Mouse (Mus musculus): ENCODE measurements around the gene Cdc6. TPM values are rescaled to one million over a fixed set of nuclear protein-coding genes. Genes with fewer than 3 reads are reported as not detected.
A peak's percentile ranks its signal among the peaks of the same experiment; 100 is the strongest.

Gene Cdc6
- polyA plus RNA-seq (2015; fragmentation: Nextera tagmentation; extraction: Ambion mirVana) = 31.4 and 32.3 TPM in 2 replicates

DNA sequence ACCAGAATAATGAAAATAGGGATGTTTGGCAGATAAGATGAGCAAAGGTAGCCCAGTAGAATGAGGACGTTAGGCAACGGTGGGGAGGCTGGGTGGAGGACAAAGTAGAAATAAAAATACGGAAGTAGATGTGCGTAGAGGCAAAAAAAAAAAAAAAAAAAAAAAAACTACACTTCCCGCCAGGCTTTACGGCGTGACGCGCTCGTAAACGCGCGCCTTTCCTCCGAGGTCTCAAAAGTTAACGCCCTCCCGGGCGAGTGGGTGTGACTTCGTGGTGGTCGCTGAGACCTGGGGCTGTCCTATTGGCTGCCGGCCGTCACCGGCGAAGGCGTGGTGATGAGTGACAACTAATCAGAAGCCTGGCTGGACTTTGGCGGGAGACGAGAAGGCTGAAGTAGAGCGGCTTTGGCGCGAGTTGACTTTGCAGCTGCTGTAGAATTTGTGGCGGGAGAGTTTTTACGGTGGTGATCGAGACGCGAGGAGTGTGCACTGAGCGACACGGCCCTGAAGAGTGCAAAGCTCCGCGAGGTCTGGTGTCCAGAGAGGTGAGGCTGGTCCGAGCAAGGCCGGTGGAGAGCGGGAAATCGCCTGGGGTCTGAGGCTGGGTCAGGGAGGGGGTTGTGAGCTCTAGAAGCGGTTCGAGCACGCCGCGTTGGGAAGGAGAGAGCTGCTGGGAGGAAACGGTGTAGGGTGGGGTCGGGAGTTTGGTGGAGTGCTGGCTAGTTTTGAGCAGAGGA lies at the start of gene Cdc6:
Gene Cdc6, plus strand, starts transcription at position 365 of the 737 bp plus-strand sequence.
- 0% methylated on average over 49 of the region's 49 CpGs for WGBS

DNA sequence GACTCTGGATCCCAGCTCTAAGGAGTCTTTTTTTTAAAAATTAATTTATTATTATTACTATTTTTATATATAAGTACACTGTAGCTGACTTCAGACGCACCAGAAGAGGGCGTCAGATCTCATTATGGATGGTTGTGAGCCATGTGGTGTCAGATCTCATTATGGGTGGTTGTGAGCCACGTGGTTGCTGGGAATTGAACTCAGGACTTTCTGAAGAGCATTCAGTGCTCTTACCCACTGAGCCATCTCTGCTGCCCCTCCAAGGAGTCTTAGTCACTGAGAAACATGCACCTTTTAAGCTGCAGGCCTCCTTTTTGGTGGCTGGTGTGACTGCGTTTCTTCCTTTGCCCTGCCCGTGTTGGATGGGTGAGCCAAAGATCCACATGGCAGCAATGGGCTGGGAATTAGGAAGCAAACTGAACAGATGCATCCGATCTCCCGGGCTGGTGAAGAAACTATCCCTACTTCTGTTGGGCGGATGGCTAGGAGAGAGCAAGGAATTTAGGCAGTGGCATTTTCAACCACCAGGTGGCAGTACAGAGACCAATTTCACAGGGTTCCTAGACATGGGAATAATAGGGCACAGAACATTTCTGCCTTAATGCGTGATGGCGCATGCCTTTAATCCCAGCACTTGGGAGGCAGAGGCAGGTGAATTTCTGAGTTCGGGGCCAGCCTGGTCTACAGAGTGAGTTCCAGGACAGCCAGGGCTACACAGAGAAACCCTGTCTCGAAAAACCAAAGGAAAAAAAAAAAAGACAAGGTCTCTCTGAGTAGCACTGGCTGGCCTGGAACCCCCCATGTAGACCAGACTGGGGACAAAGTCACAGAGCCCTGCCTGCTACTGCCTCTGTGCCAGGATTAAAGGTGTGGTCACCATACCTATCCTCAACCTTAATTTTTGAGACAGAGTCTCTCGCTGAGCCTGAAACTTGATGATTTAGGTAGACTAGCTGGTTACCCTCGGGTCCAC lies 48.6 kb upstream of the Cdc6 start:
- Histone ChIP-seq H3K4me1 (peaks cover 6% of the 10 kb centered on the region), H3K4me3 (no peak overlapping the region), H3K9me3 (no peaks in the 10 kb centered on the region), H3K9ac (no peak overlapping the region), H3K27me3 (no peaks in the 10 kb centered on the region), H3K4me2 (replicated peaks) (no peak overlapping the region), H3K27ac (no peak overlapping the region), H3K36me3 (no peaks in the 10 kb centered on the region)
- WGBS = 39% methylated on average over 14 of the region's 14 CpGs
- ATAC-seq (ENCODE audit: low FRiP score, low read depth) = peak; percentile 54; the same call in 1 of the 2 replicates

More for the DNA sequence above, at the start of gene Cdc6:
- Histone ChIP-seq H3K27me3 (no peaks in the 10 kb centered on the region), H3K4me1 (peaks cover 35% of the 10 kb centered on the region), H3K4me3 (peak within 1 kb of the TSS; percentile 63), H3K9me3 (no peaks in the 10 kb centered on the region), H3K9ac (peak within 1 kb of the TSS; percentile 73), H3K4me2 (replicated peaks) (peak within 1 kb of the TSS; percentile 97), H3K27ac (peak within 1 kb of the TSS; percentile 44; the same call in 1 of the 2 replicates), H3K36me3 (peaks cover 50% of the 10 kb centered on the region)
- ATAC-seq (ENCODE audit: low FRiP score, low read depth) = peak; percentile 97

DNA sequence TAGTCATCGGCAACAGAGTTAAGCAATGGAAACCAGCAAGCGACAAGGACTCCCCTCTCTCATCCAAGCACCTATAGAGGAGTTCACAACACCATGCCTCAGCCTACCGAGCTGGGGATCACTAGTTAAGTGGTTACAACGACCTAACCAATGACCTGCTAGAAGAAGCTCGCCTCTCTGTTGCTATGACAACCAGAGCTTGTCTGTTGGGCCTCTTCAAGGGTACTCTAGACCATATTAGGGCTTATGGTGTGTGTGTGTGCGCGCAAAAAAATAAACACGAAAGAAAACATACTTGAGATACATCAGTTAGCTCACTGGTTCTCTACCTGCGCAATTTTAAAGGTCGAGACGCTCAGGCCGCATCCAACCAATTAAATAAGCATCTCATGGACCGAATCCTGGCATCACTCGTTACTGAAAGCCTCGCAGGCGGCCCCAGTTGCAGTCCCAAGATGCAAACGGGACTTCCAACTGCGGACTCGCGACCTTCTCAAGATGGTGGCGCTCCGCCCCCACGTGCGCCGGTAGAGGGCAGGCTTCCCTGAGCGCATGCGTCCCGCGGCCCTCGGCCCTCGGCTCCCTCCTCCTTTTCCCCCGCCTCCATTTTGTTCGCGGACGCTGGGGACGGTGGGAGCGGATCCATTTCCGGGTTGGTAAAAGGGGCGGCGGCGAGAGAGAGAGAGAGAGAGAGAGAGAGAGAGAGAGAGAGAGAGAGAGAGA lies 44.4 kb upstream of the Cdc6 start, which contains the start of gene Wipf2:
Gene Wipf2, plus strand, starts transcription at position 611 of the 723 bp plus-strand sequence.
- H3K4me3 ChIP-seq = peak within 1 kb of the TSS; percentile 60
- peak; percentile 91 for ATAC-seq (ENCODE audit: low FRiP score, low read depth)
- peak within 1 kb of the TSS; percentile 78 for H3K9ac ChIP-seq
- peak within 1 kb of the TSS; percentile 79 for H3K4me2 ChIP-seq (replicated peaks)
- peaks cover 11% of the 10 kb centered on the region for H3K4me1 ChIP-seq
- no peaks in the 10 kb centered on the region for H3K9me3 ChIP-seq
- H3K36me3 ChIP-seq = peaks cover 24% of the 10 kb centered on the region
- H3K27me3 ChIP-seq = no peaks in the 10 kb centered on the region
- H3K27ac ChIP-seq = peak within 1 kb of the TSS; percentile 90
- WGBS = 6% methylated on average over 32 of the region's 41 CpGs

DNA sequence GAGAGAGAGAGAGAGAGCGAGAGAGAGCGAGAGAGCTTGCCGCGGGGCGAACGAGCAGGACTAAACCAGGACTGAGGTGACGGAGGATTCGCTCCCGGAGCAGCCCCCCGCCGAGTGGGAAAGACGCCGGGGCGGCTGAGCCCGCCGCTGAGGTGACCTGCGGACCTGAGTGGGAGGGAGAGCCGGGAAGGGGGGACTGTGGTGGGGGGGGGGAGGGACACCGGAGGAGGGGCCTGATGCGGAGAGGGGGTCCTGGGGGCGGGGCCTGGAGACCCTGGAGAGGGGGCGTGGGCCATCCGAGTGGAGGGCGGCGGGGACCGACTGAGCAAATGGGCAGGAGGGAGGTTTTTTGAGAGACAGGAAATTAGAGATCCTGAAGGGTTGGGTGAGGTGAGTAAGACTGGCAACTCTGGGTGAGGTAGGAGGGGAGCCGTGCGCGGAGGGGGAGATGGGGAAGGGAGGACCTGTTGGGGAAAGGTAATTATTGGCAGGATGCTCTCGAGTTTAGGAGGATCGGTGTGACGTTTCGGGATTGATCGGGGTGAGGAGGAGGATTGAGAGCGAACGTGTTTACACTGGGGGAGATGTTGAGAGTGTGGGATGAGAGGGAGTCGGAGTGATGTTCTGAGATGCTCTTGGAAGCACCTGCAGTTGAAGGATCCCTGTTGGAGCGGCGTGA lies 43.7 kb upstream of the Cdc6 start:
- H3K4me1 ChIP-seq = peaks cover 11% of the 10 kb centered on the region
- H3K27ac ChIP-seq = peak overlapping the region; percentile 90
- H3K36me3 ChIP-seq = peaks cover 31% of the 10 kb centered on the region
- ATAC-seq (ENCODE audit: low FRiP score, low read depth) = peak; percentile 82
- peak overlapping the region; percentile 60 for H3K4me3 ChIP-seq
- no peaks in the 10 kb centered on the region for H3K9me3 ChIP-seq
- peak overlapping the region; percentile 78 for H3K9ac ChIP-seq
- H3K27me3 ChIP-seq = no peaks in the 10 kb centered on the region
- peak overlapping the region; percentile 79 for H3K4me2 ChIP-seq (replicated peaks)
- WGBS = under 1% methylated on average over 37 of the region's 39 CpGs

DNA sequence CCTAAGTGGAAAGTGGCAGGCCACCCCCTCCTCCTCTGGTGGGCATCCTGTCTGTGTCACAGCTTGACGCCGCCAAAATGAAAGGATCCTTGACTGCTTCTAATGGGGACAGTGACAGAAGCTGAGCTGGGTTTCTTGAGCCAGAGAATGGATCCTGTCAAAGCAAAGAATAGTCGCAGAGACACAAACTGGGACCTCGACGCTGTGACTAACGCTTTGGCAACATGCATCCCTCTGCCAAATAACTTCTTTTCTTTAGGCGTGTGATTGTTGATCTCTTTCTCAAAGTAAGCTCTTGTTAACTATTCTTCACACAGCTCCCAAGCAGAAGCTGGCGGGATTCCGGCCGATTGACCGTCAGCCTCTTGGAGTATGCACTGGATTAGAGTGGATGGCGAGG lies 40.3 kb upstream of the Cdc6 start:
- Histone ChIP-seq H3K9me3 (no peaks in the 10 kb centered on the region), H3K4me3 (no peak overlapping the region), H3K36me3 (peaks cover 42% of the 10 kb centered on the region), H3K9ac (no peak overlapping the region), H3K27me3 (no peaks in the 10 kb centered on the region), H3K27ac (no peak overlapping the region), H3K4me2 (replicated peaks) (no peak overlapping the region), H3K4me1 (peaks cover 27% of the 10 kb centered on the region)
- no peak for ATAC-seq (ENCODE audit: low FRiP score, low read depth)
- WGBS = 95% methylated on average over 12 of the region's 12 CpGs

DNA sequence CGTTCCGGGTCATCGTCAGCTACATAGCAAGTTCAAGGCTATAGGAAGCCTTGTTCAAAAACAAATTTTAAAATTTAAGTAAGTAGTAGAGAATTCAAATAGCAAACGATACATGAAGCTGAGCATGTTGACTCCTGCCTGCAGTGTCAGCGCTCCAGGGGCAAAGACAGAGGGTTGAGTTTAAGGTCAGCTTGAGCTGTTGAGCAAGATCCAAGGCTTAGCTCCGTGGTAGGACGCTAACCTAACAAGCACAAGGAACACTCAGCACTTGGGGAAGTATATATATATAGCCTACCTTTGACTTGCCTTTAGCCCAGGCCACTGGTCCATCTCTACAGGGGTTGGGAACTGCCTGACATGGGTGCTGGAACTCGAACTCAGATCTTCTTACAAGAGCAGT lies 37.7 kb upstream of the Cdc6 start:
- Histone ChIP-seq H3K9ac (no peak overlapping the region), H3K27me3 (no peaks in the 10 kb centered on the region), H3K9me3 (no peaks in the 10 kb centered on the region), H3K27ac (no peak overlapping the region), H3K4me2 (replicated peaks) (no peak overlapping the region), H3K4me3 (no peak overlapping the region), H3K4me1 (peaks cover 16% of the 10 kb centered on the region), H3K36me3 (peaks cover 55% of the 10 kb centered on the region)
- ATAC-seq (ENCODE audit: low FRiP score, low read depth) = no peak
- 90% methylated on average over 8 of the region's 8 CpGs for WGBS

DNA sequence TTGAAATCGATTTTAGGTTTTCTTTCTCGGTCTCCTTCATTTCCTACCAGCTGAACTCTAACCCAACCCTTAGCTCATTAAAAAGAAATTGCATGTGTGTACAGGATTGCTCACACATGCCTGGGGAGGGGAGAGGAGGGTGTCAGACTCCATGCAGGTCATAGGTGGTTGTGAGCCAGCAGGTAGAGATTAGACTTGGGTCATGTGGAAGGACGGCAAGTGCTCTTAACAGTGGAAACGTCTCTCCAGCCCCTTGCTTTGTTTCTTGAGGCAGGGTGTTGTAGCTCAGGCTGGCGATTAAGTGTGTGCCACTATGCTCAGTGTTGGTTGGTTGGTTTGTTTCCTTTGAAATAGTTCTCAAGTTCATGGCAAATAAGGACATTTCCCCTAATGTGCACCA lies 36.8 kb upstream of the Cdc6 start:
- no peak overlapping the region for H3K4me2 ChIP-seq (replicated peaks)
- WGBS = 80% methylated on average over 5 of the region's 5 CpGs
- no peak overlapping the region for H3K9ac ChIP-seq
- no peak overlapping the region for H3K4me3 ChIP-seq
- no peak for ATAC-seq (ENCODE audit: low FRiP score, low read depth)
- peaks cover 16% of the 10 kb centered on the region for H3K4me1 ChIP-seq
- no peak overlapping the region for H3K27ac ChIP-seq
- H3K36me3 ChIP-seq = peaks cover 62% of the 10 kb centered on the region
- no peaks in the 10 kb centered on the region for H3K9me3 ChIP-seq
- H3K27me3 ChIP-seq = no peaks in the 10 kb centered on the region

DNA sequence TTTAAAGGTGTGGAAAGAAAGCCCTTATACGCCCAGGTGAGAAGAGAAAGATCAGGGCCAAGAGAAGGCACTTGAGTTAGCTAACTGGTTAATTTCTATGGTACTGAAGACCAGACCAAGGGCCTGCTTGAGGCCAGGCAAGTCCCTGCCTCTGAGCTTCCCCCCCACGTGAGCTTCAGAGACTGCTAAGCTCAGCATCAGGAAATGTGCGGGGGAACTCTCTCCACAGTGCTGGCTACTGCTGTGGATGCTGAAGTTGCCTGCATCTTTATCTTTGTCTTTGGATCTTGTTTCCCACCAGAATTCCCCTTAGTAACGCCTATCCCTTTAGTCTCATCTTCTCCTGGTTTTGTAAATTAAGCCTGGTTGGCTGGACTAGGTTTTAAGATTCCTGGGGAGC lies 36.2 kb upstream of the Cdc6 start:
- H3K9ac ChIP-seq = no peak overlapping the region
- no peak overlapping the region for H3K4me3 ChIP-seq
- no peak overlapping the region for H3K27ac ChIP-seq
- H3K36me3 ChIP-seq = peaks cover 56% of the 10 kb centered on the region
- no peak for ATAC-seq (ENCODE audit: low FRiP score, low read depth)
- no peaks in the 10 kb centered on the region for H3K9me3 ChIP-seq
- WGBS = 72% methylated on average over 4 of the region's 4 CpGs
- peaks cover 16% of the 10 kb centered on the region for H3K4me1 ChIP-seq
- no peaks in the 10 kb centered on the region for H3K27me3 ChIP-seq
- H3K4me2 ChIP-seq (replicated peaks) = no peak overlapping the region

DNA sequence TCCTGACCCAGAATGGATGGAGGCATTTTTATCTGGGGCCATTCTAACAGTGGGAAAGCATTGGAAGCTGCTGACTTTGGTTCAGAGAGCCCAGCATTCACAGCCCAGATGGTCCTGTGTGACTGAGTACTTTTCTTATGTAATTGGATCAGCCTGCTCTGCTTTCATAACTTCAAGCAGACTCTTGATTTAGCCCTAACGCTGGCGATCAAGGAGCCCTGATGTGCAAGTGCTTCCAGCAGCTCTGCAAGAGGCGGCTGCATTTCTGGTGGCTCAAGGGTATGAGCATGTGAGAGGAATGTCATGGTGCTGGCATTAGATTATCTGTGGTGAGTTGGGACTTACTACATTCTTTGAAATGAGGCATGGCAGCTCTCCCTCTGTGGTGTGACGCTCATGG lies 35.6 kb upstream of the Cdc6 start:
- H3K4me1 ChIP-seq = peaks cover 16% of the 10 kb centered on the region
- no peaks in the 10 kb centered on the region for H3K27me3 ChIP-seq
- H3K4me2 ChIP-seq (replicated peaks) = no peak overlapping the region
- ATAC-seq (ENCODE audit: low FRiP score, low read depth) = peak; percentile 44; the same call in 1 of the 2 replicates
- peaks cover 49% of the 10 kb centered on the region for H3K36me3 ChIP-seq
- no peak overlapping the region for H3K4me3 ChIP-seq
- H3K9me3 ChIP-seq = no peaks in the 10 kb centered on the region
- no peak overlapping the region; the same call in 1 of the 2 replicates for H3K27ac ChIP-seq
- 51% methylated on average over 4 of the region's 4 CpGs for WGBS
- no peak overlapping the region for H3K9ac ChIP-seq

DNA sequence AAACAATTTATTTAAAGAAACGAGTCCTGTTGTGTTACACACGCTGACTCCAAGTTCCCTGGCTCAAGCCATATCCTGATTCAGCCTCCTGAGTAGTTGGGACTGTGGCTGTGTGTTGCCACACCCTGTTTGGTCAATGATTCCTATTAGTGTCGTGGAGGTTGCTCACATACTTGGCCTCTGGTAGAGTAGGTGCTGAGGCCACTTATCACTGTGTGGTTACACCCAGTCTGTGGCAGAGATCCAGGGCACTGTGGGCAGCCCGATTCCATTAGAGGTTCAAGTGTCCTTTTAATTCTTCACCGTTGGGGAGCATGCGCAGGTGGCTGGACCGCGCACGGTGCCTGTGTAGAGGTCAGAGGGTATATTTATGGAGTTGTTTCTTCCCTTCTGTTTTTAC lies 33.7 kb upstream of the Cdc6 start:
- 94% methylated on average over 9 of the region's 9 CpGs for WGBS
- no peaks in the 10 kb centered on the region for H3K27me3 ChIP-seq
- no peak overlapping the region for H3K9ac ChIP-seq
- H3K4me1 ChIP-seq = peaks cover 22% of the 10 kb centered on the region
- no peaks in the 10 kb centered on the region for H3K9me3 ChIP-seq
- no peak overlapping the region for H3K4me2 ChIP-seq (replicated peaks)
- no peak overlapping the region for H3K27ac ChIP-seq
- no peak for ATAC-seq (ENCODE audit: low FRiP score, low read depth)
- H3K4me3 ChIP-seq = no peak overlapping the region
- H3K36me3 ChIP-seq = peaks cover 31% of the 10 kb centered on the region

DNA sequence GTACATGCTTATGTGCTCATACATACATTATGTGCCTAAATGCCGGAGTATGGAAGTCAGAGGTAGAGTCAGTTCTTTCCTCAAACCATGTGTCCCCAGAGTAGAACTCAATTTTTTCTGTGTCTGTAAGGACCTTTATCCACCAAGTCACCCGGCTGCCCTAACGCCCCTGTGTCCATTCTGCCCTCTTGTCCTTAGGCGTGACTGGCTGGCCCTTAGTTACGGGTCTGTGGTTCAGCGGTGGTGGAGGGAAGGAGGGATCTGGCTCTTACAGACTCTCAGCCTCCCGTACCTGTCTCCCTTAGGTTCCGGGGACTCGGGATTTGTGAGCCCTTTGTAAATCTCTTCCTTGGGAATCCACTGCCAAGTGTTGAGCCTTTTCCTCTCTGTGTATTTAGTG lies 30.6 kb upstream of the Cdc6 start:
- 86% methylated on average over 9 of the region's 9 CpGs for WGBS

More for the DNA sequence above, 30.6 kb upstream of the Cdc6 start:
- Histone ChIP-seq H3K4me3 (no peak overlapping the region), H3K4me1 (peaks cover 11% of the 10 kb centered on the region; the same call in 1 of the 2 replicates), H3K36me3 (peaks cover 31% of the 10 kb centered on the region), H3K4me2 (replicated peaks) (no peak overlapping the region), H3K9ac (no peak overlapping the region), H3K27me3 (no peaks in the 10 kb centered on the region), H3K27ac (no peak overlapping the region), H3K9me3 (no peaks in the 10 kb centered on the region)
- no peak for ATAC-seq (ENCODE audit: low FRiP score, low read depth)
